Mouse (Mus musculus) myocyte (in vitro differentiated cells): ENCODE data around the gene Dcun1d2. TPM values are rescaled to one million over a fixed set of nuclear protein-coding genes. Genes with fewer than 3 reads are reported as not detected.

ENCODE experiments used
- H3K27me3 ChIP-seq: one replicate; pipeline ENCODE4 v1.6.1; 2011; ENCODE audit not compliant: control insufficient read depth, insufficient read depth, insufficient read length
- H3K36me3 ChIP-seq: one replicate; pipeline ENCODE4 v1.6.1; 2011; ENCODE audit not compliant: control insufficient read depth, insufficient read depth
- H3K4me2 ChIP-seq: one replicate; pipeline ENCODE4 v1.6.1; 2011; ENCODE audit warnings: low read depth, control low read depth
- H3K4me3 ChIP-seq: one replicate; pipeline ENCODE4 v1.5.1; 2011; ENCODE audit warnings: mild to moderate bottlenecking, control low read depth, moderate library complexity
- H3K79me2 ChIP-seq: one replicate; pipeline ENCODE4 v1.6.1; 2011; ENCODE audit not compliant: control insufficient read depth, insufficient read depth
- H3ac ChIP-seq: one replicate; pipeline ENCODE4 v1.6.1; 2011; ENCODE audit not compliant: control insufficient read depth, insufficient read length
- CEBPB ChIP-seq: IDR thresholded peaks from 2 replicates; pipeline ENCODE4 v1.6.1; 2011; ENCODE audit warnings: mild to moderate bottlenecking, moderate library complexity; ENCODE audit not compliant: poor library complexity, insufficient read depth, severe bottlenecking
- E2F4 ChIP-seq: IDR thresholded peaks from one replicate; pipeline ENCODE4 v1.6.1; 2011; ENCODE audit warnings: mild to moderate bottlenecking, control low read depth, moderate library complexity; ENCODE audit not compliant: insufficient read depth
- MAX ChIP-seq: IDR thresholded peaks from one replicate; pipeline ENCODE4 v1.6.1; 2011; ENCODE audit warnings: low read depth, mild to moderate bottlenecking, control low read depth
- MYOD1 ChIP-seq, 3 experiments: IDR thresholded peaks; one replicate each; pipeline ENCODE4 v1.6.1; 2011; ENCODE audit warnings: control low read depth in 2 of 3, low read depth in 2 of 3, mild to moderate bottlenecking in 2 of 3, moderate library complexity in 1 of 3; ENCODE audit not compliant: insufficient read length in 2 of 3, control insufficient read depth in 1 of 3
- MYOG ChIP-seq, 3 experiments: IDR thresholded peaks; one replicate each; pipeline ENCODE4 v1.6.1; 2011; ENCODE audit warnings: control low read depth in 2 of 3, low read depth in 2 of 3, mild to moderate bottlenecking in 2 of 3; ENCODE audit not compliant: insufficient read length in 2 of 3, control insufficient read depth in 1 of 3, insufficient read depth in 1 of 3
- POLR2A ChIP-seq: IDR thresholded peaks from one replicate; pipeline ENCODE4 v1.6.1; 2011; ENCODE audit warnings: low read depth, mild to moderate bottlenecking, control low read depth, moderate library complexity; ENCODE audit not compliant: insufficient read length
- POLR2AphosphoS2 ChIP-seq: IDR thresholded peaks from one replicate; pipeline ENCODE4 v1.6.1; 2011; ENCODE audit warnings: low read depth, control low read depth; ENCODE audit not compliant: insufficient read length
- REST ChIP-seq: IDR thresholded peaks from one replicate; pipeline ENCODE4 v1.6.1; 2011; ENCODE audit warnings: mild to moderate bottlenecking, control low read depth, moderate library complexity; ENCODE audit not compliant: insufficient read depth, insufficient read length
- SRF ChIP-seq: IDR thresholded peaks from one replicate; pipeline ENCODE4 v1.6.1; 2011; ENCODE audit warnings: low read depth; ENCODE audit not compliant: control insufficient read depth, insufficient read length
- TCF12 ChIP-seq: IDR thresholded peaks from one replicate; pipeline ENCODE4 v1.6.1; 2011; ENCODE audit warnings: mild to moderate bottlenecking, control low read depth; ENCODE audit not compliant: poor library complexity, insufficient read depth, severe bottlenecking
- TCF3 ChIP-seq: IDR thresholded peaks from one replicate; pipeline ENCODE4 v1.6.1; 2011; ENCODE audit warnings: low read depth, control low read depth; ENCODE audit not compliant: insufficient read length
- USF1 ChIP-seq: IDR thresholded peaks from one replicate; pipeline ENCODE4 v1.6.1; 2011; ENCODE audit warnings: low read depth, mild to moderate bottlenecking, control low read depth, moderate library complexity
- polyA plus RNA-seq: library from polyadenylated mRNA; unstranded; fragments of >200 nt; fragmentation: generic; extraction: Trizol; gene quantifications from one replicate; pipeline ENCODE4 v1.2.1, GENCODE M21; 2012; ENCODE audit warnings: missing spikeins

Gene Dcun1d2
- polyA plus RNA-seq, 1 experiment, result 15.3 TPM

- no peak overlapping the region for H3ac ChIP-seq
- H3K4me2 ChIP-seq, result no peak overlapping the region
- H3K27me3 ChIP-seq, result no peaks in the 10 kb centered on the region
- TF ChIP-seq POLR2AphosphoS2 (no peak), TCF12 (no peak), SRF (no peak)
- peaks cover 4% of the 10 kb centered on the region for H3K36me3 ChIP-seq
- no peak overlapping the region for H3K4me3 ChIP-seq
- no peaks in the 10 kb centered on the region for H3K79me2 ChIP-seq
These were observed 17.5 kb upstream of the Dcun1d2 start for GRCm38 (mm10) chr8:13305459-13305858.

DNA sequence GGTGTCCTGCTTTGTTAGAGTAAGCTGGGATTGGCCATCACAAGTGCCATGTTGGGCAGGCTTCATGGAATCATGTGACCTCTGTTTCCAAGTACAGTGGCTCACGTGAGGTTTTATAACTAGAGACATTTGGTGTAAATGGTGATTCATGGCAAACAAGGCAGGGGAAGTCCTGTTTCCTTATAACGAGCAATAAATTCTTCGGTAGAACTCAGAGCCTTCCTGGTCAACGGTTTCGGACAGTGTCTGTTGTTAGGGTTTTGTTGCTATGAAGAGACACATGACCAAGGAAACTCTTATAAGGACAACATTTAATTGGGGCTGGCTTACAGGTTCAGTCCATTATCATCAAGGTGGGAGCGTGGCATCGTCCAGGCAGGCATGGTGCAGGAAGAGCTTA lies 13.1 kb upstream of the Dcun1d2 start:
- Histone ChIP-seq H3K79me2 (no peaks in the 10 kb centered on the region), H3K27me3 (no peaks in the 10 kb centered on the region), H3K36me3 (peaks cover 17% of the 10 kb centered on the region), H3K4me2 (no peak overlapping the region), H3ac (no peak overlapping the region), H3K4me3 (no peak overlapping the region)
- TF ChIP-seq CEBPB (no peak), USF1 (no peak)

DNA sequence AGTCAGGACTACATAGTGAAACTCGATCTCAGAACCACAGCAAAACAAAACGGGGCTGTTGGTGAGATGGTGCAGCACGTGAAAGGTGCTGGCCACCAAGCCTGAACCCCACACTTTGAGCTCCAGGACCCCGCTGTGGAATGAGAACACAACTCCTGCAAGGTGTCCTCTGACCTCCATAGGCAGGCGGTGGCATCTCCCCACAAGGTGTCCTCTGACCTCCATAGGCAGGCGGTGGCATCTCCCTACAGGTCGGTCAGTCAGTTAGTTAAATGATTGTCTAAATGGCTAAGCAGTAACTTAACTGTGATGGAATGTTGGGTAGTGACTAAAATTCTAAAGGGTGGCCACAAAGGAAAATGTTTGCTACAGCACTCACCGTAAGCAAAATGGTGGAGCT lies 11.6 kb upstream of the Dcun1d2 start:
- no peak overlapping the region for H3K4me3 ChIP-seq
- no peak overlapping the region for H3K4me2 ChIP-seq
- H3K27me3 ChIP-seq, result no peaks in the 10 kb centered on the region
- TF ChIP-seq USF1, result no peak
- H3K36me3 ChIP-seq, result peaks cover 25% of the 10 kb centered on the region
- no peak overlapping the region for H3ac ChIP-seq
- H3K79me2 ChIP-seq, result no peaks in the 10 kb centered on the region

GRCm38 (mm10) chr8:13293677-13294470 lies 5.9 kb upstream of the Dcun1d2 start:
- H3K4me2 ChIP-seq, result no peak overlapping the region
- no peaks in the 10 kb centered on the region for H3K79me2 ChIP-seq
- no peak overlapping the region for H3K4me3 ChIP-seq
- TF ChIP-seq MYOD1 (IDR thresholded peaks at IDR 0.05; ENCODE audit: control insufficient read depth in 1 of 3, insufficient read length in 2 of 3, low read depth in 2 of 3) (no peak), USF1 (no peak), TCF3 (no peak), MYOG (IDR thresholded peaks at IDR 0.05; ENCODE audit: control insufficient read depth in 1 of 3, insufficient read depth in 1 of 3, insufficient read length in 2 of 3, low read depth in 2 of 3) (no peak), TCF12 (no peak), REST (no peak), E2F4 (no peak), MAX (no peak), POLR2AphosphoS2 (no peak), SRF (no peak), POLR2A (no peak), CEBPB (no peak)
- no peak overlapping the region for H3ac ChIP-seq
- H3K36me3 ChIP-seq, result peaks cover 24% of the 10 kb centered on the region
- no peaks in the 10 kb centered on the region for H3K27me3 ChIP-seq

DNA sequence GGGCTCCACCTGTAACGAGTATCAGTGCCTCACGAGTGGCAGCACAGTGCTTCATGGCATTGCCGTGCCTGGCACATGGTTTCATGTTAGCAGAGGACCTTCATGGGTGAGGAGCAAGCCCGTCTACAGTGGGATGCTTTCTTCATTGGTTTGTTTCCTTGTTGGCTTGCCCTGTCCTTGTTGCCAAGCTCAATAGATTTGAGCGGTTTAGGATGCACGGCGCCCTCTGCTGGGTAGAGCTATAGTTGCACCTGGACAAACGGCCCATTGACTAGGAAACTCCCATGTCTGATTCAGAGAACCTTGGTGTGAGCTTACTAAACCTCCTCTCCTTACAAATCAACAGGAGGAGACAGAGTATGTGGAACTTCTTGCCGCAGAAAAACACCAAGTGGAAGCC lies 4.4 kb upstream of the Dcun1d2 start:
- TF ChIP-seq TCF12 (no peak), POLR2AphosphoS2 (no peak), CEBPB (no peak), POLR2A (no peak), MYOD1 (IDR thresholded peaks at IDR 0.05; ENCODE audit: control insufficient read depth in 1 of 3, insufficient read length in 2 of 3, low read depth in 2 of 3) (no peak), MYOG (IDR thresholded peaks at IDR 0.05; ENCODE audit: control insufficient read depth in 1 of 3, insufficient read depth in 1 of 3, insufficient read length in 2 of 3, low read depth in 2 of 3) (no peak), REST (no peak), USF1 (no peak), SRF (no peak), E2F4 (no peak)
- H3ac ChIP-seq, result no peak overlapping the region
- no peaks in the 10 kb centered on the region for H3K79me2 ChIP-seq
- H3K4me2 ChIP-seq, result no peak overlapping the region
- H3K27me3 ChIP-seq, result no peaks in the 10 kb centered on the region
- no peak overlapping the region for H3K4me3 ChIP-seq
- peaks cover 21% of the 10 kb centered on the region for H3K36me3 ChIP-seq

DNA sequence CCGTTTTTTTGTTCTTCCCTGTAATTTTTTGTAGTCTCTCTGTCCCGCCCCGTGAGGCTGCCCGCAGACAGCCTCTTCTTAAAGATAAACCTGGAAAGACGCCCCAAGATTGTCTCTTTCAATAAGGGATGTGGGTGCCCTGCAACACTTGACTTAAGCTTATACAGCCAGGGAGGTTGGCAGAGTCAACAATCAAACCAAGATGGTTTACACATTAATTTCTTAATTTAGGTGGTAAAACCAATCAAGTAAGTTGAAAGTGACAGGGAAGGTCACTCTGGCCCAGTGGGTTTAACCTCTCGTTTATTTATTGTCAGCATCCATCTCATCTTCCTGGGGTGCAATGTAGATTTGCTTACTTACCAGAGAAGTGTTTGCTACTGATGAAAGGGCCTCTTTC lies 715 bp upstream of the Dcun1d2 start:
- Histone ChIP-seq H3K27me3 (no peaks in the 10 kb centered on the region), H3K79me2 (peaks cover 19% of the 10 kb centered on the region), H3K4me3 (peak overlapping the region; percentile 90), H3K36me3 (peaks cover 3% of the 10 kb centered on the region), H3ac (peak overlapping the region; percentile 58), H3K4me2 (peak overlapping the region; percentile 98)
- no peak for TF ChIP-seq E2F4
- TF ChIP-seq USF1, result no peak
- no peak for TF ChIP-seq TCF3
- TF ChIP-seq MYOD1 (IDR thresholded peaks at IDR 0.05; ENCODE audit: control insufficient read depth in 1 of 3, insufficient read length in 2 of 3, low read depth in 2 of 3), result no peak
- no peak for TF ChIP-seq POLR2AphosphoS2
- TF ChIP-seq CEBPB, result no peak
- no peak for TF ChIP-seq SRF
- TF ChIP-seq TCF12, result no peak
- no peak for TF ChIP-seq MAX
- TF ChIP-seq MYOG (IDR thresholded peaks at IDR 0.05; ENCODE audit: control insufficient read depth in 1 of 3, insufficient read depth in 1 of 3, insufficient read length in 2 of 3, low read depth in 2 of 3), result no peak
- no peak for TF ChIP-seq REST
- TF ChIP-seq POLR2A, result no peak
